Mouse (Mus musculus): ENCODE data around the gene Ccdc102a.
"Not testable (repeated sequence)": the region's sequence is repeated elsewhere in the genome, so short reads cannot be mapped to it uniquely, and the experiment has no call there.

The Ccdc102a gene

DNA sequence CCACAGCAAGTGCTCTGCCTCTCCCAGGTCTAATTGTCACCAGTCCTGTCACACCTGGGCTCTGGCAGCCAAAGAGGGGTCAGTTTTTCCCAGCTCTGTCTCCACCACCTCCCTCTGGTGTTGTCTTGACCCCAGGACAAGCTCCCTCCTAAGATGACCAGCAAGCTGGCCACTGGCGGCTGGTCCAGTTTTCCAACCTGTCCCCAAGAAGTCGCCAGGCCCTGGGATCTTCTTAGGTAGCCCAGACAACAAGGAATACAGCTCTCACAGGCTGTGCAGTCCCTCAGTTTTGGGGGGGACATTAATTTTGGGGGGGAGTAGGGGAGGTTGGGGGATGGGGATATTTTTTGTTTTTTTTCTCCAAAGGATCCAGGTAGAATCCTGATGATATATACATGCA is 45.3 kb downstream of the Ccdc102a start:
- DNase-seq = no peak

DNA sequence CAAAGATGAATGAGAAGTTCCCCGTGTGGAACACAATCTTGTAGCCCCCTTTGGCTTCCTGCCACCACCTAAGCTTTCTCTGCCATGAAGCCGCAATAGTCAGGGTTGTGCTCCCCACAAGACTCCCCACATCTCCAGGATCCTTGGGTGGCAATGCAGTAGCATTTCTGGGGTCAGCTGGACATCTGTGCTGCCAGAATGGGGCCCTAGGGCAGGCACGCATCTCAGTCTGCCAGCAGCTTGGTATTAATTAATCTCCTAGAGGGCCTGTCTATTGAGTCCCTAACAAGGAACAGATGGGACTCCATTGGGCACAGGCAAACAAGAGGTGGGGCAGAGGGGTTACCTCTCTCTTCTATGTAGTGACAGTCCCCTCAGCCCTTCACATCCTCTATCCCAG is 45.7 kb downstream of the Ccdc102a start:
- DNase-seq = peak in 1 of 2 experiments; percentile 21

DNA sequence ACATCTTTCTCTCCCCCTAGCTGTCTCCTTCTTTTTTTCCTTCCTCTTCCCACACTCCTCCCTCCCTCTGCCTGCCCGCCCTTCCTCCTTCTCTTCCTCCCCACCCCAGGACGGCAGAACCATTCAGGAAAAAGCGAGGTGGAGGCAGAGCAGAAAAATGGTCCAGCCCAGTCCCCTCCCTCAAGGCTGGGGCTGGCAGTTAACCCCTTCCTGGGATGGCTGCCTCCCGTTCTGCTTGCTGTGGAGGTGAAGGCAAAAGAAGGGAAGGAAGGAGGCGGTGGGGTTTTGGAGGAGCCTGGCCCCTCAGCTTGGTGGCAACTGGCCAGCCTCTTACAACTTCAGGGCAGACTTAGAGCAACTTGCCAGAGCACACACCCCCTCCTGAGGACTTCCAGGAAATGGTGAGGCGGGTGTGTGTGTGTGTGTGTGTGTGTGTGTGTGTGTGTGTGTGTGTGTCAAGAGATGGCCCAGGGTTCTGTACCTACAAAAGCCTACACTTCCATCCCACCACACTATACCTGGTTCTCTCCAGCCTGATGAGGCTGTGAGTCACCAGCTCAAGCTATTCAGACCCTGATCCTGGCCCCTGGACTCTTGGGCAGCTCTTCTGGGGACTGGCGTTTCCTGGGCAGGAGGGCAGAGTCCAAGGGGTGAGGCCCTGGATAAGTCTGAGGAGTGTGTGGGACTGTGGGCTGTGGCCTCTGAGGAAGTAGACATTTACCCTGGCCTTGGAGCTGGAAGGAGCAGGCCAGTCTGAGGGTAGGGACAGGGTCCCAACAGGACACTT is 46.6 kb downstream of the Ccdc102a start:
- DNase-seq = peak; percentile 79 to 87

DNA sequence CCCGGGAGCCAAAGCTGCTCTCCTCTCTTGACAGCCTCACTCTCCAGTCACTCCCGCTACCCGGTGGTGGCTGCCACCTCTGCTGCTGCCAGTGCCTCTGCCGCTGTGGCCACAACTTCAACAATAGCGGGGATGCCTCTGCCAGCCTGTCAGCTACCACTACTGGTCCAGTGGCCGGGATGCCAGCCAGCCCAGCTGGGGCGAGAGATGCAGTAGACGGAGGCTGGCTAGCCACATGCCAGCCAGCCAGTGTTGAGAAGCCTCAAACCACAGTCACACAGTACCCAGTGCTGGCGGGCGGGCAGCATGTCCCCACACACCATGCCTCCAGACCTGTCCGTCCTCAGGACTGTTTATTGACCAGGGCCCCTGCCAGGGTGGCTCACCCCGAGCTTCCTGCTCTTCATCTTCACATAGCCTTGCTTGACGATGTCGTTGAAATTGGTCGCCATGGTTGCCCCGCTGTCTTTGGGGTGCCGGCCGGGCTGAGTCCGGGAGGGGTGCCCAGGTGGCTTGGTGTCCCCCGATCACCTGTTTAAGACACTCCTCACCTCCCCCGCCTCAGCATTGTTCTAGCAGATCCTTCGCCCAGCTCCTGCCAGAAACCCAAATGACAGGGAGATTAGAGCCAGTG is 47.3 kb downstream of the Ccdc102a start:
- peak; percentile 35 to 48 for DNase-seq

DNA sequence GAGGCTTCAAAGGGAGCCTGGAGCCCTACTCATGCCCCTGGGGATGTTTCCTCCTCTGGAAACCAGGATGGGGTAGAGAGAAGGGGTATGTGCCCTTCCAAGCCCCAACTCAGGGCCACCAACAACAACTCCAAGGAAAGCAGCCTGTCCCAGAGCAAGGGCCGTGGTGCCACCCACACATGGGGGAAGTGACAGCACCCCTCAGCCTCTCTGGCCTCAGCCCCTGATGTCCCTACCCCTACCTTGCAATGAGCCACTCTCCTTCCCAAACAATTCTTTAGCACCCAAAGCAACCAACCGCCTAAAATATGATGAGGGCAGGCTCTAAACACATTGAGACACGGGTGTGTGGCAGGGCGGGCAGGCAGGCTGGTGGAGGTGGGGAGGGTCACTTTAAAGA is 47.9 kb downstream of the Ccdc102a start:
- DNase-seq = no peak

DNA sequence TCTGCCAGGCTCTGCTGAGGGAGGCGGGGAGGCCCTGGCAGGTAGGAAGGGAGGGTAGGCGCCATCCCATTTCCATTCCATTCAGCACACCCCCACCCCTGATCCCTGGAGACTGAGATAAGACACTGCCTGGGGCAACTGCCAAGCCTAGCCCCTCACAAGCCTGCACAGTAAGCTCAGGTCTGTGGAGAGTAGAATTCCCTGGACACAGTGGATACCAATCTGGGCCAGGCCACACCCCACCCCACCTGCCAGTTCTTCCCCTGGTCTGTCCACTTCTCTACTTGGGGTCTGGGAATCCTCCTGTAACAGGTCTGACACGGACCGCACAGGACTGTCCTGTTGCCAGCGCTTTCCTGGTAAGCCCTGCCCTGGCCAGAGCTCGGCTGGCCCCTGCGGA is 48.8 kb downstream of the Ccdc102a start:
- DNase-seq = peak in 1 of 2 experiments; percentile 47

DNA sequence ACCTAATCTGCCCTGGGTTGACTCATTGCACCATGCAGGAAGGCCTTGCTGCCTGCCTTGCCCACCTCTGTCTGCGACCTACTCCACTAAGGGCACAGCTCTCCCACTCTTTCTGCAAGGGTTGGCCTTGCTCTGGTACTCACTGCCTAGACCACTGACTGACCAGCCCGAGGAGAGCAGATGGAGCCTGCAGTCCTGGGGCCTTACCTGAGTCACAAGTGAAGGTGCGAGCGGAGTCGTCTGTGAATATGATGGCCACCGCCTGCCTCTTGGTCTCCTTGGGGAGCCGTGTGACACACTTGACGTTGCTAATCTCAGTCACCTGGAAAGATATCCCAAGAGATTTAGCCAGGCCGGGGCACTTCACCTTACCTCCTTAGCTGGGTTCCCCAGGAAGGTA is 51.0 kb downstream of the Ccdc102a start:
- no peak for DNase-seq

DNA sequence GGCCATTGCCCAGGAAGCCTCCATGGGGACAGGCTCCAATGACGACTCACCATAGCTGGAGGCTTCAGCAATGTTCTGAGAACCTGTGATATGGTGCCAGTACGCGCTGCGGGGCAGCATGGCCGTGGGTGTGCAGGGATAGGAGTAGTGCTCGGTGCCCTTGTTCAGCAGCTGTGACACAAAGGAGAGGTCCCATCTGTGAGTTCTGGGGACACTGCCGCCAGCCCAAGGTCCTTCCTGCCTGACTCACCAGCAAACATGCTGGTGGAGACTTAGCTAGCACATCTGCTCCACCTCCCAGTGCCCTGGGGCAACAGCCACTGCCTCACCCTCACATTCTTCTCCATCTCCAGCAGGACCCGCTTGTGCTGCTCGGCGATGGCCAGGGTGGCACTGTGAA is 52.6 kb downstream of the Ccdc102a start:
- DNase-seq = no peak

DNA sequence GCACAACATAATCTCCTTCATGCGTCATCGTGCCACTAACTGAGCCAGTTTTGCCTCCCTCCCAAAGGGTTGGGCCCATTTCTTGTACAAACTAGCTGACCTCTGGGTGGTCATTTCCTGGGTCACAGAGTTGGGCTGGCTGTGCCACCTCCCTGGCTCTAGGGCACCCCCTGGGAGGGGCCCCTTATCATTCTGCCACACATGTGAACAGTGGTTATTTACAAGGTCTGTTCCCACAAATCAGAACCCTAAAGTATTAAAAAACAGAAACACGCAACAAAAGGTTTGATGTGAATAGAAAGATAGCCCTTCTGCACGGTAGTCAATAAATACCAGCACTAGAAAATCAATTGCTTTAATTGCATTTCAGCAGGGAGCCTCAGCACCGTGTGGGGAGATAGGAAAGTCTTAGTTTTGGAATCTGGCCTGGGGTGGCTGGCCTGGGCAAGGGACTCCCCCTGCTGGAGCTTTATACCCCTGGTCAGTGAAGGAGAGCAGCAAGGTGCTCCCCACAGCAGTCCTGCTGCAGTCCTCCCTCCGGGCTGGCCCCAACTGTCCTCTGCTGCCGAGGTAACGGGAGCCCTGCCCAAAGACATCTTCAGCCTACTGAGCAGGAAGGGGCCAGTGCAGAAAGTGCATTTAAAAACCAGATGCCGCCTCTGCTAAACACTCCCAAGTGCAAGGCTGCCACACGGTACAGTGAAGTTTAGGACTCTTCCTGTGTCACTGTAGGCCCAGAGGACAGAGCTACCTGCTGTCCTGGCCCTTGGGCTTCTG is 53.8 kb downstream of the Ccdc102a start:
- DNase-seq = peak in 1 of 2 experiments; percentile 23

DNA sequence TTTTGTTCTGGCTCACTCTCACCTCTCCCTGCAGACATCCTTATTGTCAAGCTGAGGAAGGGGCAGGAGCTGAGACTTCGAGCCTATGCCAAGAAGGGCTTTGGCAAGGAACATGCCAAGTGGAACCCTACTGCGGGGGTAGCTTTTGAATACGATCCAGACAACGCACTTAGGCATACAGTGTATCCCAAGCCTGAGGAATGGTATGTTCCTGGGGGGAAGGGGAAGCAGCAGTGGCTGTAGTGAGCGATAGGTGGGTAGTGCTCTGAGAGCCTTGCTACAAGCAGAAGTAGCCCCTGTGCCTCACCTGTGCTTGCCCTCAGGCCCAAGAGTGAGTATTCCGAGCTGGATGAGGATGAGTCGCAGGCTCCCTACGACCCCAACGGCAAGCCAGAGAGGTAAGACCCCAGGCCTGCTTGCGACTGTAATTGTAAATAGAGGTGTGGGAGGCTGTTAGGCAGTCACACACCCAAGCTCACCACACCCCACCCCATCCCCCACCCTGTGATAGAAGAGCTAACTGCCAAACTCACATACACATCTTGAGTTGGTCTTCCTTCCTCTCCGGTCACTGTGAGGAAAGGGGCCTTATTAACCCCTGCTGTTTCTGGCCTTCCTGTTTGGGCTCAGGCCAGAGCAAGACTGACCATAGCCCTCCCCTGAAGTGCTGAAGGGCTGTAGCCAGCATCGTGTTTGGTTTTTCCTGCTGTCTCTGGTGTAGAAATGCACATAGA is 55.2 kb downstream of the Ccdc102a start:
- peak; percentile 32 to 68 for DNase-seq

DNA sequence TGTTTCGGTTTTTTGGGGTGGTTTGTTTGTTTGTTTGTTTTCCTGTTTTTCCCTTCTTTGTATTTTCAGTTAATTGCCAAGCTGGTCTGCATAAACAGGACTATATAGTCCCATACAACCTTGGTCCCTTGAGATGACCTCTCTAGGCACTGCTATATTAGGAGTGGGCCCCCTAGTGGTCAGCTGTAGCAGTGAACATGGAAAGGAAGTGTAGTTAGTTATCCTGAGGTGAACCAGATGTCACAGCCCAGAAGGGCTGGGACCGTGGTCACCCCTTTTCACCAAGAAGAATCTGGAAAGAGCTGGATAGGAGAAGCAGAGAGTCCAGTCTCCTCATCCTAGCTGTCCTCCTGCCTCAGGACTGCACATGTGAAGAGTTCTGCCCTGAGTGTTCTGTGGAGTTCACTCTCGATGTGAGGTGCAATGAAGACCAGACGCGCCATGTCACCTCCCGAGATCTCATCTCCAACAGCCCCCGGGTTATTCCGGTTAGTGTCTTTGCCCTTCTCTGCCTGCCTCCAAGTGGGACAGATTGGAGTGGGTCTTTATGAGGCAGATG is 56.5 kb downstream of the Ccdc102a start:
- DNase-seq = peak; percentile 41 to 79

DNA sequence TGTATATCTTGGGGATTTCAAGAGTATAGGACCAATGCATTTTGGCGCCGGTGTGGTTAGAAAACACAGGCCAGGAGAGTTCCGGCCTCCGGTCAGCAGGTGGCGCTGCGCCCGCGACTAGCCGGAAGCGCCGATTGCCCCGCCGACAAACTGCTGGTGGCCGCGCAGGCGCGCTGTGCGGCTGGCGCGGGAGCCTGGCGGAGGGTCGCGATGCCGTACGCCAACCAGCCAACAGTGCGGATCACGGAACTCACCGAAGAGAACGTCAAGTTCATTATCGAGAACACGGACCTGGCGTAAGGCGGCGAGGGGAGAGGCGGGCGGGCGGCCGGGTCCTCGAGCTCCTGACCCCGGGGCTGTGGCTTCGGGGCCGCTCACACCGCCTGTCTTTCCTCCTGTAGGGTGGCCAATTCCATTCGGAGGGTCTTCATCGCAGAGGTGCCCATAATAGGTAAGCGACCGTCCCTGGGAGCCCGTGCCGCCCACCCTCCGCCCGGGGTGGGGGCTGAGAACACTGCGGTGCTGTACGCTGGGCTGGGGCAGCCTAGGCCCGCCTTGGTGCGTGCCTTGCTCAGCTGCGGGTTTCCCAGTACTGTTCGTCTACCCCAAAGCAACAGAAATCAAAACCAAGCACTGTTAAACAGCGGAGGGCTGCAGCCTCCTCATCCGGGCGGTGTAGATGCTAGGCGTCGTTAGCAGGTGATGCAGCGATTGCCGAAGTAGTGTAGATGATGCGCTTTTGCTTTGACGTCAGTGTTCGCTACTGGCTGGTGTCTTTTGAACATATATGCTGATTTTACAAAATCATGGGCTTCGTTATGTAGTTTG is 60.3 kb downstream of the Ccdc102a start, which contains the start of gene Polr2c:
Polr2c (plus strand) TSS at position 105 of the 828 bp plus-strand sequence.
- peak; percentile 90 to 93 for DNase-seq

DNA sequence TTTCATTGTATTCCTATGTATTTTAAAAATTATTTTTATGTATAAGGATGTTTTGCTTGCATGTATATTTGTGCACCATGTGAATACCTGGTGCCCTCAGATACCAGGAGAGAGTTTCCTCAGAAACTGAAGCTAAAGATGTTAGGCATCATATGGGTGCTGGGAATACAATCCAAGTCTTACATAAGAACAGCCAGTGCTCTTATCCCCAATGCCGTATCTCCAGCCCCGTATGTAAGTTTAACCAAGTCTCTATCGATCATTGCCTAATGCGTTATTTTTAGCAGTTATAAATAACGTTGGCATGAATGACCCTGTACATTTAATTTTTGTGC is 60.9 kb downstream of the Ccdc102a start:
- no peak for DNase-seq

DNA sequence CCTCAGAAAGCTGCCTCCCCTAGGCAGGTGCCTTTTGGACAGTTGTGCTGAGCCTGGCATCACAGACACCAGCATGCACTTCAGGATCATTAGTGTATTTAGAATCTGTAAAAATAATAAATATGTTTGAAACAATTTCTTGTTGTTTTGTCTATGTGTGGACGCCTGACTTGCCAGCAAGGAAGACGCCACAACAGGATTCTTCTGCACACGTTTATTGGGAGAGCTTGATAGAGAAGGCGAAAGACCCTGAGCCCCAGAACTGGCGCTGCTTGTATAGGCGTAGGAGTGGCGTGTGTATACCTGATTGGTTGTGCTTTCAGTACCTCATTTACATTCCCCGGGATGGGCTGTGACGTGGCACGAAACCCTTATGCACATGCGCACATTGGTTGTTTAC is 63.1 kb downstream of the Ccdc102a start:
- not testable (repeated sequence) for DNase-seq
